Mouse (Mus musculus) hindbrain, embryonic 11.5 days (tissue): ENCODE data around the gene Gstp3. TPM values are rescaled to one million over a fixed set of nuclear protein-coding genes. Genes with fewer than 3 reads are reported as not detected.
A peak's percentile ranks its signal among the peaks of the same experiment; 100 is the strongest.

Source experiments
- ATAC-seq: fragments of 200-750 bp; cut with Nextera tagmentation; 2 replicates; pipeline ENCODE4 v1.8.0; 2017; ENCODE audit warnings: mild to moderate bottlenecking, moderate TSS enrichment, moderate library complexity; ENCODE audit not compliant: low FRiP score
- DNase-seq: peaks from one replicate; pipeline ENCODE4 v3.0.0-alpha.2; 2015; ENCODE audit warnings: low spot score
- H3K27ac ChIP-seq: fragments of 300-500 bp; sonication (generic); 2 replicates; pipeline ENCODE4 v1.5.1; 2014; ENCODE audit warnings: mild to moderate bottlenecking, low read depth, low read length
- H3K27me3 ChIP-seq: fragments of 300-500 bp; sonication (generic); 2 replicates; pipeline ENCODE4 v1.6.1; 2014; ENCODE audit warnings: mild to moderate bottlenecking, low read length, moderate library complexity, mixed read lengths; ENCODE audit not compliant: control insufficient read depth, insufficient read depth
- H3K36me3 ChIP-seq: fragments of 300-500 bp; sonication (generic); 2 replicates; pipeline ENCODE4 v1.6.1; 2014; ENCODE audit warnings: mild to moderate bottlenecking, low read length, moderate library complexity, mixed read lengths; ENCODE audit not compliant: control insufficient read depth, insufficient read depth
- H3K4me1 ChIP-seq: fragments of 300-500 bp; sonication (generic); replicated peaks from 2 replicates; pipeline ENCODE4 v1.6.1; 2014; ENCODE audit warnings: low read length, mixed read lengths; ENCODE audit not compliant: control insufficient read depth, insufficient read depth
- H3K4me2 ChIP-seq: fragments of 300-500 bp; sonication (generic); replicated peaks from 2 replicates; pipeline ENCODE4 v1.6.1; 2014; ENCODE audit warnings: mild to moderate bottlenecking, low read depth, low read length
- H3K4me3 ChIP-seq: fragments of 300-500 bp; sonication (generic); 2 replicates; pipeline ENCODE4 v1.5.1; 2014; ENCODE audit warnings: low read depth, low read length
- H3K9ac ChIP-seq: fragments of 300-500 bp; sonication (generic); 2 replicates; pipeline ENCODE4 v1.6.1; 2014; ENCODE audit warnings: low read depth, low read length
- H3K9me3 ChIP-seq: fragments of 300-500 bp; sonication (generic); 2 replicates; pipeline ENCODE4 v1.6.1; 2016; ENCODE audit warnings: low read length; ENCODE audit not compliant: control insufficient read depth
- WGBS: fragments of 180-500 bp; shearing (Covaris S2); extraction: QIAGEN DNeasy Blood & Tissue Kit; methylation state at CpG from one replicate; pipeline ENCODE4 v1.1.7; 2014; 5-methylcytosine and 5-hydroxymethylcytosine counted together
- polyA plus RNA-seq: library from polyadenylated mRNA; unstranded; fragments of >200 nt; fragmentation: Nextera tagmentation; extraction: Ambion mirVana; gene quantifications from 2 replicates; pipeline ENCODE4 v1.2.1, GENCODE M21; 2014

Gene Gstp3
- polyA plus RNA-seq, 1 experiment from 2014 or later = not detected

DNA sequence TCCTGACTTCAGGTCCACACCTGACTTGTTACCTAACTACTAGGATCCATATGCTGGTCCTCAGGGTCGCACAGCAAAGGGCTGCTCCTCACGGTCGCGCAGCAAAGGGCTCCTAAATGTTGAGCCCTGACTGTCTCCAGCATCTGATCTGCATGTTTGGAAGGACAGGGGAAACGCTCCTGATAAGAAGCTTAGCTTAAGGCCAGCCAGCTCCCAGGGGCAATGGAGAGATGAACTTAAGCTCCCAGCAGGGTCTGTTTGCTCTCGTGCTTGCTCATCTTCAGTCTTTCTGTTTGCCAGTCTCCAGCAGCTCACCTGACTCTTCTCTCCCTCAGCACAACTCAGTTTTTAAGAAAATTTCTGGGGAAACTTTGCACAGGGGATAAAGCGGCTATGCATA is 26.7 kb downstream of the Gstp3 start:
- no peaks in the 10 kb centered on the region for H3K9me3 ChIP-seq
- H3K27me3 ChIP-seq = no peaks in the 10 kb centered on the region
- H3K9ac ChIP-seq = no peak overlapping the region
- ATAC-seq (no peak), DNase-seq (no peak)
- WGBS = 50% methylated on average over 7 of the region's 7 CpGs
- H3K4me2 ChIP-seq = no peak overlapping the region
- H3K36me3 ChIP-seq = no peaks in the 10 kb centered on the region
- no peaks in the 10 kb centered on the region for H3K4me1 ChIP-seq
- no peak overlapping the region for H3K27ac ChIP-seq
- no peak overlapping the region for H3K4me3 ChIP-seq

DNA sequence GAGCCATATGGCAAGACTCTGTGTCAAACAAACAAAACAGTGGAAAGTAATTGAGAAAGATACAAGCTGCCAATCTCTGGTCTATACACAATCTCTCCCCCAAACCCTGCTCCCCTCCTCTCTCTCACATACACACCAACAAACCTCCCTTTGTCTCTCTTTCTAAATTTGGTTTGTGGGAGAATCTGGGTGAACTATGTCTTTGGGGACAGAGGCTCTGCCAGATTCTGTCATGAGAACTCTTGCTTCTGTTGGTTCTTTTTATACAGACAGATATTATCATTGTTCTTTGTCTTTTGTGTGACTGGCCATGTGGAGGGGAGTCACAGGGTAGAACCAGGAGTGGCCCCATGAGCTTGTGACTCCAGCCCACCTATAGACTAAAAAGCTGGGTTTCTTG is 31.8 kb downstream of the Gstp3 start:
- Histone ChIP-seq H3K27me3 (no peaks in the 10 kb centered on the region), H3K27ac (no peak overlapping the region), H3K4me3 (no peak overlapping the region), H3K9ac (no peak overlapping the region), H3K4me1 (no peaks in the 10 kb centered on the region), H3K36me3 (no peaks in the 10 kb centered on the region), H3K9me3 (no peaks in the 10 kb centered on the region), H3K4me2 (no peak overlapping the region)
- DNase-seq (no peak), ATAC-seq (no peak)

DNA sequence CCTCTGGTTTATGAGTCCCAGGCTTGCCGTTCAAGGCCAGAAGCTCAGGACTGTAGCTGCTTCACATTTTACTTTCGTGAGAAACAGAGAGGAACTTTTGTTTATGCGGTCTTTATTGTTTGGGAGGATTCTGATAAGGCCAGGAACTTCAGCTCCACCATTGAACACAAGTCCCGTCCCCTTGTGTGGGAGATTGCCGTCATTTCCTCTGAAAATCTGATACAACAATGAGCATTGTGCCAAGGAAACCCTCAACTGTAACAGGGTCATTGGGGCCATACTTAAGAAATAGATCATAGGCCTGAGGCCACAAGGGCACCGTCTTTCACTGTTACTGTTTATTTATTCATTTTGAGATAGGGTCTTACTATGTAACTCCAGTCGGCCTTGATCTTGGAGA is 36.2 kb downstream of the Gstp3 start:
- WGBS = 83% methylated on average over 7 of the region's 7 CpGs
- Histone ChIP-seq H3K27ac (no peak overlapping the region), H3K9ac (no peak overlapping the region), H3K4me3 (no peak overlapping the region), H3K27me3 (no peaks in the 10 kb centered on the region), H3K36me3 (no peaks in the 10 kb centered on the region), H3K9me3 (no peaks in the 10 kb centered on the region), H3K4me1 (no peaks in the 10 kb centered on the region), H3K4me2 (no peak overlapping the region)
- ATAC-seq = no peak
- DNase-seq = no peak

DNA sequence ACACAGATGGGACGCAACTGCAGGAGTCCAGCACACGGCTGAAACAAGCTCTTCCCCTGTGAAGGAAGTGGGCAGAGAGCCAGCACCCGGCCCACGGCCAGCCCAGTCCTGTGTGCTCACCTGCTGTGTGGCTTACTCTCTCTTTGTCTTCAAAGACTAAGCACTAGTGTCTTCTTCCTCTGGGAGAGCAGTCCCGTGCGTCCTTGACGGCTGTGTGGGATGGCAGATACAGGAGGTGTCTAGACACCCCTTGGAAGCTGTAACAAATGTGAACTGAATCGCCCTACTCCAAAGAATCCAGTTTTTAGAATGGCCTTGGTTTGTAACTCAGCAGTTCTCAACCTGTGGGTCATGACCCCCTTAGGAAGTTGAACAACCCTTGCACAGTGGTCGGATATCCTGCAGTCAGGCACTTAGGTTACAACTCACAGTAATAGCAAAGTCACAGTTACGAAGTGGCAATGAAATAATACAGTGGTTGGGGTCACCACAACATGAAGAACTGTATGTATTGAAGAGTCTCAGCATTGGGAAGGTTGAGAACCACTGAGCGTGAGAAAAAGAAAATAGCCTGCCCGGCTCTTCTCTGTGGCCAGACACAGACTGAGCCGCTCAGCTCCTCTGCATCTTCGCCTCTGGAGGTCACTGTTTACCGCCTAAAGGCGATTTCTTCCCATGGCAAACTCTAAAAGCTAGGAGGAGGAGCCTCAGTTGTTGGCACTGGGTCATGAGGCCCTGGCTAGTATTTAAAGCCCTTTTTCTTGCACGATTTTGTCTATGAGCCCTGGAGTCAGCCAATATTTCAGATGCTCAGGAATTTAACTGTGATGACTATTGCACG is 40.4 kb downstream of the Gstp3 start:
- Histone ChIP-seq H3K4me1 (no peaks in the 10 kb centered on the region), H3K4me2 (no peak overlapping the region), H3K9me3 (no peaks in the 10 kb centered on the region), H3K36me3 (no peaks in the 10 kb centered on the region), H3K9ac (no peak overlapping the region), H3K27ac (no peak overlapping the region), H3K4me3 (no peak overlapping the region), H3K27me3 (no peaks in the 10 kb centered on the region)
- DNase-seq (peak; percentile 71), ATAC-seq (peak; percentile 35; the same call in 1 of the 2 replicates)
- WGBS = 37% methylated on average over 18 of the region's 18 CpGs

DNA sequence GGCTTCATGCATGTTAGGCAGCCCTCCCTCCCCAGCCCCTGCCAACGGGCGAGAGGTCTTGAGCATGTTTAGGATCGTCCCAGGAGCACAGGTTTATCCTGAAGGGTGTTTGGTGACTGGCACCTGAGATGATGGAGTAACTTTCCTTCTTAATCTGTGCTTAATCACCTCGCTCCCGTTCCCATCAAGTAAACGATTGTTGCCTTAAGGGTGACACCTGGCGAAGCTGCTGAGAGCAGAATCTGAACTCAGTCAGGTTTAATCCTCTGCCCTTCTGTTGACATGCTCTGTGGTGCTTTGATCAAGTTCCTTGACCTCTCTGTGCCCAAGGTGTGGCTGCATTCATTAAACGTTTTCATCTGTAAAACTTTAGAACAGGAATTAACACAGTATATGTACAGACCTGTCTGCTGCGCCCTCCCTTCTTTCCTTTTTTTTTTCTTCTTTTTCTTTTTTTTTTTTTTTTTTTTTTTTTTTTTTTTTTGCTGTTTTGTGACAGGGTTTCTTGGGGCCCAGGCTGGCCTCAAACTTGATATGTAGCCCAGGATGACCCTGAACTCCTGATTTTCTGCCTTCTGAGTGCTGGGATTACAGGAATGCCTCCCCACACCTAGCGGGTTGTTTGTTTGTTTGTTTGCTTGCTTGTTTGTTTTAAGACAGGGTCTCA is 41.3 kb downstream of the Gstp3 start:
- 70% methylated on average over 10 of the region's 10 CpGs for WGBS
- no peaks in the 10 kb centered on the region for H3K4me1 ChIP-seq

DNA sequence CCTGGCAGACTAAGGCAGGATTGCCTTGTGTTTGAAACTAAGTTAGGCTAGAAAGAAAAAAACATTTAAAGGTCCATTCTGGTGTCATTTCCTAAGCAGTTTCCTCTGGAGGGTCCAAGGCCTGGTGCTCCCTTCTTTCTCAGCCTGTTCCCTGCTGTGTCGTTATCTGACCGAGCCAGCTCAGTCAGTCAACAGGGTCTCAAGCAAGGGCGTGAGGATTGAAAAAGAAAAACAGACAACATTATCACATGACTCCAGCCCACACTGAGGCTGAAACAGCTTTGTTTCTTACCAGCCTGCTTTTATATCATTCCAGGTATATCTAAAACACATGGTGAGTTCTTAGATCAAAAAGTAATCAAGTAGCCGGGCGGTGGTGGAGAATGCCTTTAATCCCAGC is 43.7 kb downstream of the Gstp3 start:
- H3K9me3 ChIP-seq = no peaks in the 10 kb centered on the region
- no peaks in the 10 kb centered on the region for H3K36me3 ChIP-seq
- ATAC-seq (no peak), DNase-seq (no peak)
- peaks cover 3% of the 10 kb centered on the region; the same call in 1 of the 2 replicates for H3K4me1 ChIP-seq
- H3K27ac ChIP-seq = no peak overlapping the region
- H3K9ac ChIP-seq = no peak overlapping the region
- WGBS = 57% methylated on average over 5 of the region's 5 CpGs
- H3K27me3 ChIP-seq = no peaks in the 10 kb centered on the region
- H3K4me2 ChIP-seq = no peak overlapping the region
- H3K4me3 ChIP-seq = no peak overlapping the region

More for the DNA sequence above, 41.3 kb downstream of the Gstp3 start:
- Histone ChIP-seq H3K9ac (no peak overlapping the region), H3K4me3 (no peak overlapping the region), H3K36me3 (no peaks in the 10 kb centered on the region), H3K27ac (no peak overlapping the region), H3K9me3 (no peaks in the 10 kb centered on the region), H3K4me2 (no peak overlapping the region), H3K27me3 (no peaks in the 10 kb centered on the region)
- no peak for DNase-seq
- no peak for ATAC-seq

DNA sequence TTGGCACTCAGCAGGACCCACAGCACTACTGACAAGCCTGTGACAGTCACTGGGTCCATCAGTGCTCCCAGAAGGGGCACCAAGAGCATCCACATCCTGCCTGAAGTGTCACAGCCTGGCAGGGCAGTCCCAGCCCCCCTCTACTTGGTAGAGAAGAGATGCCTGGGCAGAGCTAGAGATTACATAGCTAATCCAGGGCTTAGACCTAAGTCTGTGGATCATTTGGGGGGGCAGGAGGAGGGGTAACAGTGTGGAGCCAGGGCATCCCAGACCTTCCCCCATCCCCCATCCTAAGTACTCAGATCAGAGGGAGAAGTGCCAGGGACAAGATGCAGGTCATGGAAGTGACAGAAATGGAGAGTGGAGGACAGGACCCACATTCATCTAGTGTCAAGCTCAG is 44.6 kb downstream of the Gstp3 start:
- Histone ChIP-seq H3K27ac (no peak overlapping the region), H3K9me3 (no peaks in the 10 kb centered on the region), H3K4me1 (peaks cover 3% of the 10 kb centered on the region; the same call in 1 of the 2 replicates), H3K4me3 (no peak overlapping the region), H3K36me3 (no peaks in the 10 kb centered on the region; the same call in 1 of the 2 replicates), H3K27me3 (no peaks in the 10 kb centered on the region), H3K9ac (no peak overlapping the region), H3K4me2 (no peak overlapping the region)
- no peak for ATAC-seq
- no peak for DNase-seq

DNA sequence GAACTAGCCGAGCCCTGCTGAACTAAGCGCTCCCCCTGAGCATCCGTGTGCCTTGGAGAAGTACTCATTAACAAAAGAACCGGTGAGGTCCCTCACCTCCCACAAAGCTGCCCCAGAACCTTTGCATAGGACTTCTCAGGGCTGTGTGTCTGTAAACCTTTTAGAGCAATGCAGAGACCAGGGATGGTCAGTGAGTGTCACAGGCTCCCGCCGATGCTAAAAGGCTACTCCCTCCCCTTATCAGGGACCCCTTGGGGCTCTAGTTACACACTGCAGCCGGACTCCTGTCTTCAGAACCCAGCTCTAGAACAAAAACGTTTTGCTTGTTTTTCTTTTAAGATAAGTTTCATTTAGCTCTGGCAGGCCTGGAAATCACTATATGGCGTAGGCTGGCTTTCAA is 46.3 kb downstream of the Gstp3 start:
- no peaks in the 10 kb centered on the region for H3K9me3 ChIP-seq
- no peak overlapping the region for H3K27ac ChIP-seq
- peak overlapping the region; percentile 61 for H3K4me3 ChIP-seq
- peak overlapping the region; percentile 23; the same call in 1 of the 2 replicates for H3K4me2 ChIP-seq
- peak; percentile 41; the same call in 1 of the 2 replicates for ATAC-seq
- 0 out of 2 replicates have a peak overlapping the region, but pooled peaks have one; percentile 37 for H3K9ac ChIP-seq
- H3K4me1 ChIP-seq = peaks cover 3% of the 10 kb centered on the region; the same call in 1 of the 2 replicates
- 19% methylated on average over 9 of the region's 9 CpGs for WGBS
- no peak for DNase-seq
- H3K36me3 ChIP-seq = peaks cover 6% of the 10 kb centered on the region; the same call in 1 of the 2 replicates
- H3K27me3 ChIP-seq = no peaks in the 10 kb centered on the region
